Mouse (Mus musculus): ENCODE measurements around the gene Ubald1.

DNA sequence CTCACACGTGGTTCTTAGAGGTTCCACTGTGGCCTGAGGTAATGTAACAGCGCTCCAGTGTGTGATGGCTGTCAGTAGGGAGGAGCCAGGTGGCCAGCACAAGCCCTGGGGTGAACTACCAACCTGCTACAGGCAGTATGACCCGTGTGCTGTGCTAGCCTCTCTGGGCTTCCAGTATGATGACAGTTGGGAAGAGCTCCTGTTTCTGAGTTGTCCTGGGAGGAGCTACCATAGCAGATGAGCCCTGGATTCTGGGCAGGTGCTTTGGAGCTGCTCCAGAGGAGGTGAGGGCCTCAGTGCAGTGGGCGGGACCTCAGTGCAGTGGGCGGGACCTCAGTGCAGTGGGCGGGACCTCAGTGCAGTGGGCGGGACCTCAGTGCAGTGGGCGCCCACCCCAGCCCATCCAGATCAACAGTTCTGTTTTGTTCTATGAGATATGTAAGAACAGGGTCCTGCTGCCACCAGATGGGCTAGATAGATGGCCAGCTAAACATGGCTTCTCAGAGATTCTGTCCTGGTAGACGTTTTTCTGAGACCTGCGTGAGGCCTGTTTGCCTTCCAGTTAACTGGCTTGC lies 32.0 kb upstream of the Ubald1 start:
- TF ChIP-seq POLR2A (IDR thresholded peaks at IDR 0.05; ENCODE audit: low read depth, low read length), result no peak
- no peak for TF ChIP-seq CTCF (IDR thresholded peaks at IDR 0.05; ENCODE audit: borderline replicate concordance, insufficient read depth, low read length)
